Mouse (Mus musculus): ENCODE results near the gene Ralbp1.

Ralbp1 gene

GRCm38 (mm10) chr17:65850487-65850886 lies 35.1 kb downstream of the Ralbp1 start:
- H3K36me3 ChIP-seq (ENCODE audit: control insufficient read depth, insufficient read depth, low read length, poor library complexity, severe bottlenecking), result peaks cover 3% of the 10 kb centered on the region

GRCm38 (mm10) chr17:65847694-65848449 lies 37.7 kb downstream of the Ralbp1 start:
- Histone ChIP-seq H3K36me3 (ENCODE audit: control insufficient read depth, insufficient read depth, low read length, poor library complexity, severe bottlenecking) (peaks cover 2% of the 10 kb centered on the region), H3K27me3 (ENCODE audit: control insufficient read depth, insufficient read depth, low read length, poor library complexity, severe bottlenecking) (no peaks in the 10 kb centered on the region)
- DNase-seq (ENCODE audit: low read depth, low spot score), result no peak

More at GRCm38 (mm10) chr17:65850487-65850886, 35.1 kb downstream of the Ralbp1 start:
- DNase-seq (ENCODE audit: low read depth, low spot score), result no peak
- no peaks in the 10 kb centered on the region for H3K27me3 ChIP-seq (ENCODE audit: control insufficient read depth, insufficient read depth, low read length, poor library complexity, severe bottlenecking)

DNA sequence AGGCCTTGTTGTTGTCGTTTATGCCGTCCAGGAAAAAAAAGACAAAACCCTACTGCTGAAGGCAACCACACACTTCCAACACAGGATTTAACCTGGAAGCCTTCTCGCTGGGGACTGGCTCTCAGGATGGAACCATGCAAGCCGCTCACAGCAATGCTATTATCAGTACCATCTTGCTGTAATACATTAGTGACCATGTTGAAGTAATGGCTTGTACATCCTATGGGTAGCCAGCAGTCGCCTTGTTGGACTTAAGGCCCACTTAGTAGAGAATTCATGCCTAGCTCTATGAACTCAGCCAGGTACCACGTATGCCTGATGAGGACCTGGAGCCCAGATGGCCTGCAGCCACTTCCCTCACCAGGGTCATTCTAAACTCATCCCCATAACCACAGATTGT lies 40.2 kb downstream of the Ralbp1 start:
- H3K27me3 ChIP-seq (ENCODE audit: control insufficient read depth, insufficient read depth, low read length, poor library complexity, severe bottlenecking), result no peaks in the 10 kb centered on the region

GRCm38 (mm10) chr17:65842669-65843381 lies 42.8 kb downstream of the Ralbp1 start:
- H3K36me3 ChIP-seq (ENCODE audit: control insufficient read depth, insufficient read depth, low read length, poor library complexity, severe bottlenecking), result peaks cover 5% of the 10 kb centered on the region
- H3K27me3 ChIP-seq (ENCODE audit: control insufficient read depth, insufficient read depth, low read length, poor library complexity, severe bottlenecking), result no peaks in the 10 kb centered on the region
- DNase-seq (ENCODE audit: low read depth, low spot score), result no peak

More for the DNA sequence above, 40.2 kb downstream of the Ralbp1 start:
- no peak for DNase-seq (ENCODE audit: low read depth, low spot score)
- peaks cover 5% of the 10 kb centered on the region for H3K36me3 ChIP-seq (ENCODE audit: control insufficient read depth, insufficient read depth, low read length, poor library complexity, severe bottlenecking)

DNA sequence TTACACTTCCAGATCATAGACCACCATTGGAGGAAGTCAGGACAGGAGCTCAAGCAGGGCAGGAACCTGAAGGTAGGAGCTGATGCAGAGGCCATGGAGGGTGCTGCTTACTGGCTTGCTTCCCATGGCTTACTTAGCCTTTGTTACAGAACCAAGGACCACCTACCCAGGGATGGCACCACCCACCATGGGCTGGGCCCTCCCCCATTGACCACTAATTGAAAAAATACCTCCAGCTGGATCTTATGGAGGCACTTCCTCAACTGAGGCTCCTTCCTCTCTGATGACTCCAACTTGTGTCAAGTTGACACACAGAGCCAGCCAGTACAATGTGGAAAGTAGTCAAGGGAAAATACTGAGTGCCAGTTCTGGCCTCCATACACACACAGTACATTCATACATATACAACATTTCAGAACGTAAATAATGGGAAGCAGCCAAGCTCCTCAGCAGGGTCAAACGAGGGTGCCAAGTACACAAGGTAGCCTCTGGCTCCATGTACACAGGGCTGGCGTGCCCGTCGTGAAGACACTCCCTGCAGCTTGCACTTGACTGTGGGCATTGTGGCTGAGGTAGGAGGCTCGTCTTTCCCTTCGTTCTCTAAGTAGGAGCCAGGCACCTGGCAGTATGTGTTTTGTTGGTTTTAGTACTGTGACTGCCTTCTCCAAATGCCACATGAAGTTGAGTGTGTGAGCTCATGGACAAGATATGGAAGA lies 45.9 kb downstream of the Ralbp1 start:
- DNase-seq (ENCODE audit: low read depth, low spot score), result no peak
- H3K27me3 ChIP-seq (ENCODE audit: control insufficient read depth, insufficient read depth, low read length, poor library complexity, severe bottlenecking), result no peaks in the 10 kb centered on the region

DNA sequence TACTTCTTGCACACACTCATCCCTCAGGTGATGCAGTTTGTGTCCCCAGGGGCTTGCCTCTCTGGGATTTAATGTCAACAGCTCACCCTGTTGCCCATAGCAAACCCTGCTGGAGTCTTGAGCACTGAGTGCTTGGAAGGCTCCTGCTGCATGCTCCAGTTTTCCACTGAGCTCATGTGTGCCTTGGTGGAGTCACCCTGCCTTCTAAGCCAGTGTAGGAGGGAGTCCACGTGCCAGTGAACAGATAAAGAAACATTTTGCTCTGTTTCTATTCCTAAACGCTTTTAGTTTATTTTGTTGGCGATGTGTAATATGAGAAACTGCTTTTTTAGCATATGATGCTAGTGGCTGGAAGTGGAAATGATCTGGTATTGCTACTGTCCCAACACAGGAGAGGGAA lies 48.9 kb downstream of the Ralbp1 start:
- Histone ChIP-seq H3K36me3 (ENCODE audit: control insufficient read depth, insufficient read depth, low read length, poor library complexity, severe bottlenecking) (peaks cover 17% of the 10 kb centered on the region), H3K27me3 (ENCODE audit: control insufficient read depth, insufficient read depth, low read length, poor library complexity, severe bottlenecking) (no peaks in the 10 kb centered on the region)
- no peak for DNase-seq (ENCODE audit: low read depth, low spot score)

More for the DNA sequence above, 45.9 kb downstream of the Ralbp1 start:
- peaks cover 13% of the 10 kb centered on the region for H3K36me3 ChIP-seq (ENCODE audit: control insufficient read depth, insufficient read depth, low read length, poor library complexity, severe bottlenecking)

DNA sequence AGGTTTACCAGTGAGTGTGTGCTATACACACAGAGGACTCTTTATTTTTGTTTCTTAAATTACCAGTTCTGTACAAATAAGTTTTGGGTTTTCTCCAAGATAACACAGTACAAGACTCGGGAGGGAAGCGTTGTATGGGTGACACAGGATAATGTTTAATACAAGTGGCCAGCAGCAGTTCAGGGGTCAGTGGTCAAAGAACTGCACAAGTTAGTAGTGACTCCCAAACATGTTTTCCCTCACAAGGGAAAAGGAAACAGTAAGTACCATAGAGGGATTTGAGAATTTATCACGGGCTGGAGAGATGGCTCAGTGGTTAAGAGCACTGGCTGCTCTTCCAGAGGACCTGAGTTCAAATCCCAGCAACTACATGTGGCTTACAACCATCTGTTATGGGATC lies 51.7 kb downstream of the Ralbp1 start:
- Histone ChIP-seq H3K36me3 (ENCODE audit: control insufficient read depth, insufficient read depth, low read length, poor library complexity, severe bottlenecking) (peaks cover 22% of the 10 kb centered on the region), H3K27me3 (ENCODE audit: control insufficient read depth, insufficient read depth, low read length, poor library complexity, severe bottlenecking) (no peaks in the 10 kb centered on the region)
- no peak for DNase-seq (ENCODE audit: low read depth, low spot score)

GRCm38 (mm10) chr17:65830216-65830863 lies 55.3 kb downstream of the Ralbp1 start:
- no peaks in the 10 kb centered on the region for H3K27me3 ChIP-seq (ENCODE audit: control insufficient read depth, insufficient read depth, low read length, poor library complexity, severe bottlenecking)
- DNase-seq (ENCODE audit: low read depth, low spot score), result no peak

DNA sequence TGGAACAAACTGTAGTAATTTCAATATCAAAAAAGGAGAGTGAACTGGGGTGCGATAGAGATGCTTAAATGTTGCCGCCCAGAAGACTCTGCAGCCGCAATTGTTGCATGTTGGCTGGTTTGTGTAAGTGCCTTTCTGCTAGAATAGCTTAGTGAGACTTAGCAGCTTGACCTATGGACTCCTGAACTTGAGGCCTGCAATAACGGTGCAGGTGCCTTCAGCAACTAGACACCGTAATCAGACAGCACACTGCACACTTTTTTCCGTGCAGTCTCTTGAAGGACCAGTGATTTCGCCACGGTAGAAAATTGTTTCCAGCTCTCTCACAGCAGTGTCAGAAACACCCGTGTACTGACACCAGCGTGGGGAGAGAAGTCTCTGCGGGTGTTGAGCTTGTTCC lies 56.6 kb downstream of the Ralbp1 start:
- no peaks in the 10 kb centered on the region for H3K27me3 ChIP-seq (ENCODE audit: control insufficient read depth, insufficient read depth, low read length, poor library complexity, severe bottlenecking)
- no peak for DNase-seq (ENCODE audit: low read depth, low spot score)
- peaks cover 20% of the 10 kb centered on the region for H3K36me3 ChIP-seq (ENCODE audit: control insufficient read depth, insufficient read depth, low read length, poor library complexity, severe bottlenecking)

More at GRCm38 (mm10) chr17:65830216-65830863, 55.3 kb downstream of the Ralbp1 start:
- H3K36me3 ChIP-seq (ENCODE audit: control insufficient read depth, insufficient read depth, low read length, poor library complexity, severe bottlenecking), result peaks cover 18% of the 10 kb centered on the region

- H3K27me3 ChIP-seq (ENCODE audit: control insufficient read depth, insufficient read depth, low read length, poor library complexity, severe bottlenecking), result no peaks in the 10 kb centered on the region
- peaks cover 16% of the 10 kb centered on the region for H3K36me3 ChIP-seq (ENCODE audit: control insufficient read depth, insufficient read depth, low read length, poor library complexity, severe bottlenecking)
- peak; percentile 26 for DNase-seq (ENCODE audit: low read depth, low spot score)
These were observed 57.7 kb downstream of the Ralbp1 start for GRCm38 (mm10) chr17:65827904-65828303.

- no peaks in the 10 kb centered on the region for H3K27me3 ChIP-seq (ENCODE audit: control insufficient read depth, insufficient read depth, low read length, poor library complexity, severe bottlenecking)
- peak; percentile 39 for DNase-seq (ENCODE audit: low read depth, low spot score)
- H3K36me3 ChIP-seq (ENCODE audit: control insufficient read depth, insufficient read depth, low read length, poor library complexity, severe bottlenecking), result peaks cover 16% of the 10 kb centered on the region
These were observed 58.3 kb downstream of the Ralbp1 start for GRCm38 (mm10) chr17:65827119-65827840.

GRCm38 (mm10) chr17:65826257-65826656 lies 59.3 kb downstream of the Ralbp1 start:
- DNase-seq (ENCODE audit: low read depth, low spot score), result peak; percentile 3
- peaks cover 12% of the 10 kb centered on the region for H3K36me3 ChIP-seq (ENCODE audit: control insufficient read depth, insufficient read depth, low read length, poor library complexity, severe bottlenecking)
- no peaks in the 10 kb centered on the region for H3K27me3 ChIP-seq (ENCODE audit: control insufficient read depth, insufficient read depth, low read length, poor library complexity, severe bottlenecking)

DNA sequence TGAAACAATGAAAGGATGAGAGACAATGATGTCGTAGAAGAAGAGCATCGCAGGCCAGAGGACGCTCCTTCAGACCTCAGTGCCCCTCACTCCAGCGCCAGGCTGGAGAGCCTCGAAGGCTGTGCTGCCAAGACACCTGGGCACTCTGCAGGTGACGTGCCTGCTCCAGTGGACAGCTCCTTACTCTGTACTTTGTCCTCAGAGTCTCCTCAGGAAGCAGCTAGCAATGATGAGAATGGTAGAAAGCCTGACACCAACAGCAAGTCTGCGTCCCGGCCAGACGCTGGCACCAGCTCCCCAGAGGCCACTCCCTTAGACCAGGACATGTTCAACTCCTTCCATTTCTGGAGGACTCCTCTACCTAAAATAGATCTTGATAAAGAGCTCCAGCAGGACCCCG lies 61.4 kb downstream of the Ralbp1 start:
- Histone ChIP-seq H3K36me3 (ENCODE audit: control insufficient read depth, insufficient read depth, low read length, poor library complexity, severe bottlenecking) (peaks cover 9% of the 10 kb centered on the region), H3K27me3 (ENCODE audit: control insufficient read depth, insufficient read depth, low read length, poor library complexity, severe bottlenecking) (no peaks in the 10 kb centered on the region)
- no peak for DNase-seq (ENCODE audit: low read depth, low spot score)

GRCm38 (mm10) chr17:65822423-65822822 lies 63.2 kb downstream of the Ralbp1 start:
- Histone ChIP-seq H3K36me3 (ENCODE audit: control insufficient read depth, insufficient read depth, low read length, poor library complexity, severe bottlenecking) (peaks cover 6% of the 10 kb centered on the region; the same call in 1 of the 2 replicates), H3K27me3 (ENCODE audit: control insufficient read depth, insufficient read depth, low read length, poor library complexity, severe bottlenecking) (no peaks in the 10 kb centered on the region)
- no peak for DNase-seq (ENCODE audit: low read depth, low spot score)

Data from splenic B cell, adult 2 months (primary cell).